Mouse (Mus musculus): Measurements from ENCODE around the gene Plcb1. TPM values are rescaled to one million over a fixed set of nuclear protein-coding genes. Genes with fewer than 3 reads are reported as not detected.

Plcb1 gene
- polyA plus RNA-seq, 1 experiment from 2014 or later, result 30.1 TPM

DNA sequence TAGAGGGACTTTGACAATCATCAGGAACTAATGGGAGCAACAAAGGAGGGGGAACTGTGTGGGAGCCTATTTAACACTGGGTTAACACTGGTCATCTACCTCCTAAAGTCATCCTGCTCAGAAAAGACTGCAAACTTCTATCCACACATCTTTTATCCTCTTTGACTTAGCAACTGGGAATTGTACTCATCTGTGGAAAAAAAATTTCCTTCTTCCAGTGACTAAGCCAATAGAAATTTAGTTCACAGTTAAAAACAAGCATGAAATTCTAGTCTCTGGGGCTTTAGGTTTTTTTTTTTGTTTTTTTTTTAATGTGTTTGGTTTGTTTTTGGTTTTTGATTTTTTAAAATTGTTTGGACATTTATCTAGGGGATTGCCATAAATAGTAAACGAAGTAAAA, 595.5 kb downstream of the Plcb1 start:
- no peak overlapping the region for H3K4me3 ChIP-seq (replicated peaks)
- 84% methylated on average over 1 of the region's 1 CpGs for WGBS
- no peaks in the 10 kb centered on the region for H3K36me3 ChIP-seq
- H3K9ac ChIP-seq, result no peak overlapping the region
- no peaks in the 10 kb centered on the region for H3K4me1 ChIP-seq
- no peak overlapping the region for H3K27ac ChIP-seq
- H3K4me2 ChIP-seq, result no peak overlapping the region
- no peaks in the 10 kb centered on the region for H3K9me3 ChIP-seq (replicated peaks)
- H3K27me3 ChIP-seq, result no peaks in the 10 kb centered on the region
- ATAC-seq (replicated peaks; ENCODE audit: low FRiP score), result no peak

- Histone ChIP-seq H3K27ac (no peak overlapping the region), H3K36me3 (peaks cover 3% of the 10 kb centered on the region; the same call in 1 of the 2 replicates), H3K27me3 (no peaks in the 10 kb centered on the region), H3K4me1 (no peaks in the 10 kb centered on the region), H3K4me2 (no peak overlapping the region), H3K9ac (no peak overlapping the region), H3K9me3 (replicated peaks) (no peaks in the 10 kb centered on the region), H3K4me3 (replicated peaks) (no peak overlapping the region)
- WGBS, result 63% methylated on average over 9 of the region's 9 CpGs
- no peak for ATAC-seq (replicated peaks; ENCODE audit: low FRiP score)
These were observed 602.1 kb downstream of the Plcb1 start for GRCm38 (mm10) chr2:135387990-135388389.

GRCm38 (mm10) chr2:135394698-135395097, 608.8 kb downstream of the Plcb1 start:
- Histone ChIP-seq H3K4me2 (no peak overlapping the region), H3K4me3 (replicated peaks) (no peak overlapping the region), H3K27me3 (no peaks in the 10 kb centered on the region), H3K4me1 (no peaks in the 10 kb centered on the region), H3K9ac (no peak overlapping the region), H3K36me3 (no peaks in the 10 kb centered on the region), H3K9me3 (replicated peaks) (no peaks in the 10 kb centered on the region), H3K27ac (no peak overlapping the region)
- 84% methylated on average over 3 of the region's 3 CpGs for WGBS
- no peak for ATAC-seq (replicated peaks; ENCODE audit: low FRiP score)

- ATAC-seq (replicated peaks; ENCODE audit: low FRiP score), result no peak
- WGBS, result 89% methylated on average over 3 of the region's 3 CpGs
These were observed 610.5 kb downstream of the Plcb1 start for GRCm38 (mm10) chr2:135396375-135396774.

GRCm38 (mm10) chr2:135397970-135398369, 612.1 kb downstream of the Plcb1 start:
- H3K27ac ChIP-seq, result no peak overlapping the region
- H3K4me3 ChIP-seq (replicated peaks), result no peak overlapping the region
- H3K9ac ChIP-seq, result no peak overlapping the region
- no peak overlapping the region for H3K4me2 ChIP-seq
- 94% methylated on average over 2 of the region's 2 CpGs for WGBS
- H3K27me3 ChIP-seq, result no peaks in the 10 kb centered on the region
- H3K4me1 ChIP-seq, result no peaks in the 10 kb centered on the region
- ATAC-seq (replicated peaks; ENCODE audit: low FRiP score), result no peak
- no peaks in the 10 kb centered on the region for H3K9me3 ChIP-seq (replicated peaks)
- H3K36me3 ChIP-seq, result no peaks in the 10 kb centered on the region

More at GRCm38 (mm10) chr2:135396375-135396774, 610.5 kb downstream of the Plcb1 start:
- Histone ChIP-seq H3K36me3 (no peaks in the 10 kb centered on the region), H3K27me3 (no peaks in the 10 kb centered on the region), H3K9ac (no peak overlapping the region), H3K9me3 (replicated peaks) (no peaks in the 10 kb centered on the region), H3K4me3 (replicated peaks) (no peak overlapping the region), H3K27ac (no peak overlapping the region), H3K4me1 (no peaks in the 10 kb centered on the region), H3K4me2 (no peak overlapping the region)

DNA sequence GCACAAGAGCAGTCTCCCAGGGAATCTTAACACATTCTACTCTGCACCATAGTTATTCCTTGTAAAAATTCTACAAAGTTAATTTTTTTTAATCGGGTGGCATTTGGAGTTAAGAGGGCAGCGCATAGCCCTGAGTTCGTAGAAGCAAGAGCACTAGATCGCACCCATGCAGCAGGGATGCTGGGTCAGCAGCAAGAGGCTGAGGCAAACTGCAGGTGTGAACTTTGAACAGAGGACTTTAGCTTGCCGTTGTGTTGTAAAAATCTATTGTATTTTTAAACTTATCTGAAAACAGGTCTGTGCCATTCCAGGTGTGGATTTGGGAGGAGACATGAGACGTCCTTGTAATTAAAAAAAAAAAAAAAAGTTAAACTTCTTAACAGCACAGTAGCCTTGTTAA, 613.9 kb downstream of the Plcb1 start:
- H3K9me3 ChIP-seq (replicated peaks), result no peaks in the 10 kb centered on the region
- no peaks in the 10 kb centered on the region for H3K36me3 ChIP-seq
- no peaks in the 10 kb centered on the region for H3K27me3 ChIP-seq
- H3K27ac ChIP-seq, result no peak overlapping the region
- no peak overlapping the region for H3K4me2 ChIP-seq
- no peak overlapping the region for H3K4me3 ChIP-seq (replicated peaks)
- ATAC-seq (replicated peaks; ENCODE audit: low FRiP score), result no peak
- WGBS, result 89% methylated on average over 6 of the region's 6 CpGs
- H3K9ac ChIP-seq, result no peak overlapping the region
- H3K4me1 ChIP-seq, result no peaks in the 10 kb centered on the region

DNA sequence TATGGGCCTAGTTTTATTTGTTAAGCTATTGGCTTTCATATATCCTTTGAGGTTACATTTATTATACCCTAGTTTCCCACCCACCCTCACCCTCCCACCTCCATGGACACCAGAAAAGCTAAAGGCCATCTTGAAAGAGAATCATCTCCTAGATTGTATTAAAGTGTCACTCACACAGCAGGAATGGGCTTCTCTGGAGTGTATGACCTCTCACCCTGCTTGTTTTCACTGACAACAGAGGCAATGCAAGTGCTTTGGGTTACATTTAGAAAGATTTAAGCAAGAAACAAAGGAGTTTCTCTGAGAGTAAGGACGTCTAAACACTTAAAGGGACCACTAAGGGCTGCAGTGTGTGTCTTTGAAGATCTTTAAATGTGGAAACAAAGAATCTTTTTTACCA, 617.0 kb downstream of the Plcb1 start:
- H3K9ac ChIP-seq, result no peak overlapping the region
- ATAC-seq (replicated peaks; ENCODE audit: low FRiP score), result no peak
- H3K27me3 ChIP-seq, result no peaks in the 10 kb centered on the region
- H3K4me1 ChIP-seq, result no peaks in the 10 kb centered on the region
- H3K36me3 ChIP-seq, result no peaks in the 10 kb centered on the region
- no peak overlapping the region for H3K4me2 ChIP-seq
- 12% methylated on average over 1 of the region's 1 CpGs for WGBS
- H3K27ac ChIP-seq, result no peak overlapping the region
- H3K9me3 ChIP-seq (replicated peaks), result no peaks in the 10 kb centered on the region
- no peak overlapping the region for H3K4me3 ChIP-seq (replicated peaks)

- no peaks in the 10 kb centered on the region for H3K36me3 ChIP-seq
- no peak for ATAC-seq (replicated peaks; ENCODE audit: low FRiP score)
- no peaks in the 10 kb centered on the region for H3K4me1 ChIP-seq
- no peak overlapping the region for H3K9ac ChIP-seq
- no peak overlapping the region for H3K4me2 ChIP-seq
- H3K27ac ChIP-seq, result no peak overlapping the region
- H3K27me3 ChIP-seq, result no peaks in the 10 kb centered on the region
- WGBS, result 52% methylated on average over 6 of the region's 6 CpGs
- H3K4me3 ChIP-seq (replicated peaks), result no peak overlapping the region
- H3K9me3 ChIP-seq (replicated peaks), result no peaks in the 10 kb centered on the region
These were observed 617.5 kb downstream of the Plcb1 start for GRCm38 (mm10) chr2:135403344-135403743.

DNA sequence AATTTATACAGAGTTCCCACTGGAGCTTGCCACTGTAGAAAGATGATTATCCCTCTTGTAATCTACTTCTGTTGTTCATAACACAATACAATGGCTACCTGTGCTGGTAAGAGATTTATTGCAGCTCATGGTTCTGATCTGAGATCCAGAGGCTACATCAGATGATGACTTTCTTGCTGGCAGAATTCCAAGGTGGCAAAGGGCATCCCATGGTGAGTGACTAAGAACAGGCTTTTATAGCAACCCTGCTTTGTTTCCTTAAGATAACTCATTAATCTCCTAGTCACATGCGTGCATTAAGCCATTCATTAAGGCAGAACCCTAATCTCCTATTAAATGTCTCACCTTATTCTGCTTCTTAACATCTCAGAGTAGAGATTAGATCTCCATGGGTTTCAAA, 618.2 kb downstream of the Plcb1 start:
- Histone ChIP-seq H3K9me3 (replicated peaks) (no peaks in the 10 kb centered on the region), H3K36me3 (no peaks in the 10 kb centered on the region), H3K27ac (no peak overlapping the region), H3K4me3 (replicated peaks) (no peak overlapping the region), H3K9ac (no peak overlapping the region), H3K4me2 (no peak overlapping the region), H3K27me3 (no peaks in the 10 kb centered on the region), H3K4me1 (no peaks in the 10 kb centered on the region)
- ATAC-seq (replicated peaks; ENCODE audit: low FRiP score), result no peak
- 29% methylated on average over 1 of the region's 1 CpGs for WGBS

- no peak for ATAC-seq (replicated peaks; ENCODE audit: low FRiP score)
- WGBS, result 81% methylated on average over 5 of the region's 5 CpGs
- no peaks in the 10 kb centered on the region for H3K27me3 ChIP-seq
- H3K9me3 ChIP-seq (replicated peaks), result no peaks in the 10 kb centered on the region
- H3K4me3 ChIP-seq (replicated peaks), result no peak overlapping the region
- H3K9ac ChIP-seq, result no peak overlapping the region
- no peaks in the 10 kb centered on the region for H3K4me1 ChIP-seq
- H3K36me3 ChIP-seq, result no peaks in the 10 kb centered on the region
- no peak overlapping the region for H3K4me2 ChIP-seq
- no peak overlapping the region for H3K27ac ChIP-seq
These were observed 623.7 kb downstream of the Plcb1 start for GRCm38 (mm10) chr2:135409418-135410097.

DNA sequence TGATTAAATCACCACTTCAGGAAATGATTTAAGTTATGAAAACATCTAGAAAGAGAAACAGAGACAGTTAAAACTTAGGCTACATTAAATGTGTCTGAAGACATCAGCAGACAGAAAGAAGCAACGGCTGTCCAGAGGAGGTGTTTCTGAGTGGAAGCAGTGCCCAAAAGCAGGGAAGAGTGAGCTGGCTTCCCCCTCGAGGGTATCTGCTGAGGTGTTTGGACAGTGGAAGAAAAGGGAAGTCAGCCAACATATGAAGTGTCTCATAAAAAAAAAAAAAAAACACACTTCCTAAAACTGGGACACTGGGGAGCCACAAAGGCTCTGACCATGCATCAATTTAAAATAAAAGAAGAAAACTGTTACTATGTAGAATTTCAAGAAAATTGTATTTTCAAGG, 625.8 kb downstream of the Plcb1 start:
- no peak for ATAC-seq (replicated peaks; ENCODE audit: low FRiP score)
- no peak overlapping the region for H3K4me2 ChIP-seq
- no peak overlapping the region for H3K27ac ChIP-seq
- no peaks in the 10 kb centered on the region for H3K27me3 ChIP-seq
- H3K9me3 ChIP-seq (replicated peaks), result no peaks in the 10 kb centered on the region
- H3K36me3 ChIP-seq, result no peaks in the 10 kb centered on the region
- 38% methylated on average over 2 of the region's 2 CpGs for WGBS
- H3K9ac ChIP-seq, result no peak overlapping the region
- H3K4me1 ChIP-seq, result no peaks in the 10 kb centered on the region
- H3K4me3 ChIP-seq (replicated peaks), result no peak overlapping the region

- Histone ChIP-seq H3K4me2 (no peak overlapping the region), H3K9ac (no peak overlapping the region), H3K27me3 (no peaks in the 10 kb centered on the region), H3K4me1 (no peaks in the 10 kb centered on the region), H3K4me3 (replicated peaks) (no peak overlapping the region), H3K27ac (no peak overlapping the region), H3K9me3 (replicated peaks) (no peaks in the 10 kb centered on the region), H3K36me3 (no peaks in the 10 kb centered on the region)
- ATAC-seq (replicated peaks; ENCODE audit: low FRiP score), result no peak
- 82% methylated on average over 4 of the region's 4 CpGs for WGBS
These were observed 629.3 kb downstream of the Plcb1 start for GRCm38 (mm10) chr2:135415137-135415536.

DNA sequence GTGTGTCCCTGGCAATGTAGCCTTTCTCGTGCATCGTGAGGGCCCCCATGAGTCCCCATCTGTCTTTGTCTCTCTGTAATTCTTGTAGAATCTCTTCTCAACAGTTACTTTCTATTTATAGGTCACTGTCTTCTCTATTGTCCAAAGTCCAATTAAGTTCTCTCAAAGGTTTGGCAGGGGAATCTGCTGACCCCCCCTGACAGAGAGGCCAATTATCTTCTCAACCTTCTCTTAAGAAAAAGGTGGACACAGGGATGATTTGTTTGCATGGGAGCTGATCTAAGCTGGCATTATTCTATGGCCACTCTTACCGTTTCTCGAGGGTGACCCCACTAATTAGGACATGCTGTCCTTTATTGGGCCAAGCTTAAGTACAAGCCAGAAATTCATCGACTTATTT, 633.4 kb downstream of the Plcb1 start:
- ATAC-seq (replicated peaks; ENCODE audit: low FRiP score), result no peak
- no peaks in the 10 kb centered on the region for H3K4me1 ChIP-seq
- no peak overlapping the region for H3K4me2 ChIP-seq
- H3K27me3 ChIP-seq, result no peaks in the 10 kb centered on the region
- WGBS, result 79% methylated on average over 5 of the region's 5 CpGs
- no peak overlapping the region for H3K27ac ChIP-seq
- H3K9ac ChIP-seq, result no peak overlapping the region
- no peaks in the 10 kb centered on the region for H3K9me3 ChIP-seq (replicated peaks)
- no peaks in the 10 kb centered on the region for H3K36me3 ChIP-seq
- H3K4me3 ChIP-seq (replicated peaks), result no peak overlapping the region

Measured in kidney, embryonic 15.5 days (tissue).